Mouse (Mus musculus) myocyte (in vitro differentiated cells): ENCODE data around the gene Tbc1d30.

Experiments used
- CEBPB ChIP-seq: IDR thresholded peaks from 2 replicates; pipeline ENCODE4 v1.6.1; 2011; ENCODE audit warnings: mild to moderate bottlenecking, moderate library complexity; ENCODE audit not compliant: poor library complexity, insufficient read depth, severe bottlenecking
- E2F4 ChIP-seq: IDR thresholded peaks from one replicate; pipeline ENCODE4 v1.6.1; 2011; ENCODE audit warnings: mild to moderate bottlenecking, control low read depth, moderate library complexity; ENCODE audit not compliant: insufficient read depth
- MAX ChIP-seq: IDR thresholded peaks from one replicate; pipeline ENCODE4 v1.6.1; 2011; ENCODE audit warnings: low read depth, mild to moderate bottlenecking, control low read depth
- MYOD1 ChIP-seq, 3 experiments: IDR thresholded peaks; one replicate each; pipeline ENCODE4 v1.6.1; 2011; ENCODE audit warnings: control low read depth in 2 of 3, low read depth in 2 of 3, mild to moderate bottlenecking in 2 of 3, moderate library complexity in 1 of 3; ENCODE audit not compliant: insufficient read length in 2 of 3, control insufficient read depth in 1 of 3
- POLR2A ChIP-seq: IDR thresholded peaks from one replicate; pipeline ENCODE4 v1.6.1; 2011; ENCODE audit warnings: low read depth, mild to moderate bottlenecking, control low read depth, moderate library complexity; ENCODE audit not compliant: insufficient read length
- POLR2AphosphoS2 ChIP-seq: IDR thresholded peaks from one replicate; pipeline ENCODE4 v1.6.1; 2011; ENCODE audit warnings: low read depth, control low read depth; ENCODE audit not compliant: insufficient read length
- SRF ChIP-seq: IDR thresholded peaks from one replicate; pipeline ENCODE4 v1.6.1; 2011; ENCODE audit warnings: low read depth; ENCODE audit not compliant: control insufficient read depth, insufficient read length
- USF1 ChIP-seq: IDR thresholded peaks from one replicate; pipeline ENCODE4 v1.6.1; 2011; ENCODE audit warnings: low read depth, mild to moderate bottlenecking, control low read depth, moderate library complexity

DNA sequence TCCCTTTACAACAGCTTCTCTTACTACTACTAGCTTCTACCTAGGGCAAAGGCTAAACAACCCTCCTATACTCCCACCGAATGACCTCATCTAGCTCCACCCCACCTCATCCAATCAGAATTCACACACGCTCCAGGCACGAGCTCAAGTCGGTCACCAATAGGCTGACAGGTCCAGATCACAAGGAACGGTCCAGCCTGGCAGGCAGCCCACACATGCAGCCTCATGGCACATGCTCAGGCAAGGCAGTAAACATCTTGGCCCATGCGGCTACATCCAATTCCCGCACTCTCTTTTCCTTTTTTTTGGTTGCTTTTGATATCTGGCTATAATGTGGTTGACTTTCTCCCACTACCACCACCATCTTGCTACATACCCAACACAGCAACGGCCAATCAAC lies 88.9 kb downstream of the Tbc1d30 start:
- no peak for TF ChIP-seq POLR2A
- no peak for TF ChIP-seq USF1
- no peak for TF ChIP-seq E2F4
- TF ChIP-seq POLR2AphosphoS2, result no peak
- no peak for TF ChIP-seq MAX
- no peak for TF ChIP-seq CEBPB
- TF ChIP-seq SRF, result no peak
- TF ChIP-seq MYOD1 (IDR thresholded peaks at IDR 0.05; ENCODE audit: control insufficient read depth in 1 of 3, insufficient read length in 2 of 3, low read depth in 2 of 3), result no peak
